Mouse (Mus musculus) left cerebral cortex, adult 9 months (tissue): ENCODE results near the gene Pigr.

Experiments used
- DNase-seq, 2 experiments: peaks; one replicate each; pipeline ENCODE4 v3.0.0; 2022; ENCODE audit warnings: low spot score in 2 of 2

The Pigr gene

DNA sequence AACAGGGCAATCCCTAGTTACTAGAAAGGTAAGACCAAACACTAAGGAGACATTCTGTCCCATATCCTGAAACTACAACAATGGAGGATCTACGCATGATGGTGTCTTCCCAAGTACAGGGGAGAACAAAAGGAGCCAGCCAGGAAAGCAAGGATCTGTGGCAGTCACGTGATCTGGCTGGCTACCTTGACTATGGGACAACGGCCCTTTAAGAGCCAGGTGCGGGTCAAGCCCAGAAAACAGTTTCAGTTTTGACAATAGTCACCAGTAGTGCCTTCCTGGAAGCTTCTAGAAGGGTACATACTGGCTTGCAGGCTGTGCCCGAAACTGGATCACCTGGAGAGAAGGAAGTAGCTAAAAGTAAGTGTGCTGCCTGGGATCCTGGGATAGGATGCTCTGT, at the start of gene Pigr:
Pigr (plus strand) TSS at position 237 of the 400 bp plus-strand sequence.
- DNase-seq, result no peak

DNA sequence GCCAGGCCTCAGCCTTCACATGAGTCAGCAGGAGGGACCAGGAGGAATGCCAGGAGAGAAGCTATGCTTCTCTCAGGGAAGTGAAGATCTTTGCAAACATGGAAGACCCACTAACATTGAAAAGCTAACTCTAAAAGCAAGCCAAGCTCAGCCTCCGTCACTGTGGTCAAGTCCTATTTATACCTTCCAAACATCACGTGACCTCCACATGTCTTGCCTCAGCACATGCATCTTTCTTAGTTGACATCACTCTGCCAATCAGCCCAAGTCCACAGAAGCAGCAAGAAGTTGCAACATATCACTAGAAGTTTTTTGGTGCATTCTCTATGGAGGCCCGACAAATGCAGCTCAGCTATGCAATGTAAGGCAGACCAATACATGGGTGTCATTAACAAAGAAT, 46.6 kb upstream of the Pigr start:
- no peak for DNase-seq

DNA sequence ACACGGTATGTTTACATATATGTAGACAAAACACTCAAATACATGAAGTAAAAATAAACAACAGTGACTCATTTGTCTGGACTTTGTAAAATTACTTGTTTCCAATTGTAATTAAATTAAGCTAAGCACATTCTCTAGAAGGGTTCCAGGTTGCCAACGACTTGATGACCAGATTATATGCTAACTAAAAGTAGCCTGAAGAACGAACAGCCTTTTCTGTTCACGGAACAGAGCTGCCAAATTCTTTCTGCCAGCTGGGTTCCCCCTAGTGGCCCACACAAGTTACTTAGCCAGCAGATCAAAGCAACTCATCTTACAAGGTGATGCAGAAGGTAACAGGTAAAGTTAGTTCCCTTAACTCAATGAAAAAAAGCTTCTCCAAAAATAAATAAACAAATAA, 42.4 kb upstream of the Pigr start:
- peak in 1 of 2 experiments; percentile 24 for DNase-seq

DNA sequence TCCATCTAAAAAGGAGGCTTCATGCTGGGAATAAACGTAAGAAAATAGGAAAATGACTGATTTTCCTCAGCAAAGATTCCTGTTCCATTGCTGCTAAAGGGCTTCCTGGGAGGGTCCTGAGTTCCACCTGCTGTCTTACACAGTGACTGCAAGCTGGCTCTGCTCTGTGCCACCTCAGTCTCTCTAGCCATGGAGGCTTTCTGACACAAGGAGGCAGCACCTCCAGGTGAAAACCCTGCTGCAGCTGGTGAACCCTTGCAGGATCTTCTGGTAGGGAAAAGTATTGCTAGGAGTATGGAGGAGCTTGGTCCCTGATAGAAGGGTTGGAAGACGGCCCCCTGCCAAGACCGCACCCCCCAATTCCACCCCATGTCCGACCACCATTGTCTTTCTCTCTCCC, 39.5 kb upstream of the Pigr start:
- DNase-seq, result no peak

DNA sequence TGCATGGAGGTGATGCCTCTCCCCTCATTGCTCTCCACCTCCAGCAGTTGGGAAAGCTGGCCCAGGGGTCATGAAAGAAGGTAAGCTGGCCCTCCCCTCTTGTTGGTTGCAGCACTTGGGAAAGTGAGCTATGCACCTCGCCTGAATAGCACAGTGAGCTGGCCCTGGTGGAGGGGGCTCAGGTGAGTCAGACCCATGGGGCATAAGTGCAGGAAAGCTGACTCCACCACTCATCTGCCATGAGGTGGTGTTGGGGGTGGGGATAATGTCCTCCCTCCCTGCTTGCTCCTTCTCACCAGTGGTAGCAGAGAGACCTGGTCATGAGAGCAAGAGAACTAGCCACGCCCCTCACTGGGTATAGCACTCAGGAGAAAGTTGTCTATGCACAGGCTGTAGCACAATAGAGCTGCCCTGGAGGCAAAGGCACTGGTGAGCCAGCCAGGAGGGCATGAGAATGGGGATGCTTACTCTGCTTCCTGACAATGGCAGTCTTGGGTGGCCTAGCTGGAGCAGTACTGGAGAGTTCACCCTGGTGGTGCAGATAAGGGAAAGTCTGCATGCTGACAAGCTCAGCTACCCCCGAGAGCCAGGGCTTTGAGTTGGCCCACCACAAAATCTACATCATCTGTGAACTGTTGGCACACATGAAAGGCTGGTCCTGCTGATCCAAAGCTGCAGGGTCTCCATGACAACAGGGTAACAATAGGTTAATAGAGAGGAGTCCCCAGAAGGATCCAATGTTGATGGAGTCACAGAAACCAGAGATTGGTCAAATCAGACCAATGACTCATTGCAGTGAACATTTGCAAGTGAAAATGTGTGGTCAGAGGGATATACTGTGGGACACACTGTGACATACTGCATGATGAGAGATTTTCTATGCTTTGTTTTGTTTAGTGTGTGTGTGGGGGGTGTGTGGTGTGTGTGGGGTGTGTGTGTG, 36.7 kb upstream of the Pigr start:
- DNase-seq, result no peak

DNA sequence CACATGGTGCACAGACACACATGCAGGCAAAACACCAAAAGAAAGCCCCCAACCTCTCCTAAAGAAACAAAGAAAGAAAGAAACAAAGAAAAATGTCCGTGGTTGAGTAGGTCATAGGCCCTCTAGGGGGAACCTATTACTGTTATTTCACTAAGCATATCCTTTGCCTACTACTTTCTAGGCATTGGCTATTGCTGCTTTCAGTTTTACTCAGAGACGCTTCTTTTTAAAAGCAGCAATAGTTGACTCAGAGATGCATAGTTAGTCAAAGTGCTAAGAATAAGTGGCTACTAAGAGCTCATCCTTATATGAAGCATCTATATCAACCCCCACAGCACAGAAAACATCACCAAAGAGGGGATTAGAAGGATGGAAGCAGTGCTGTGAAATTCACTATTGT, 31.2 kb upstream of the Pigr start:
- no peak for DNase-seq

DNA sequence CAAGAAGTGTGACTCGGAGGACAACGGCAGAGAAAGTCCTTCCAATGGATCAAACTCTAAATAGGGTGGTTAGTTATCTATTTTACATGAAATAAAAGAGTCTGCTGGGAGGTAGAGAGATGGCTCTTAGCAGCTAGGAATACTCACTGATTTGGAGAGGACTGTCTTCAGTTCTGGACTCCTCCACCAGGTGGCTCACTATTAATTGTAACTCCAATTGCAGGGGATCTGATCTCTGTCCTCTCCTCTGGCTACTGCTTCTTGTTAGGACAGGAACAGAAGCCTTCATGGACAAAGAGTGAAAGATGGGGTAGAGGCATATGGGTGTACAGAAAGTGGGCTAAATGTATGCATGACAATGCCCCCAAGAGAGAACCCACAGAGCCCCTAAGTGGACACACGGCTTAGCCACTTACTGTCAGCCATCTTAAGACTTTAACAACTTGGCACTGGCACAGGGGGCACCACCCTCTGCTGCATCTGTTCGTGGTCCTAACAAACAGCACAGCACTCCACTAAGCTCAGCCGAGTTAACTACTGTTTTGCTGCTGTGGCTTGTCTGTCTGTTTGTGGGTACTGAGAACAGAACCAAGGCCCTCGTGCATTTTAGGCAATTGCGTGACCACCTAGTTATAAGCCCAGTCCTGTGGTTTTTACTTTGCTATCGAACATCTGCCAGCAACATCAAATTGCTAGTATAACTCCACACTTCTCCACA, 29.4 kb upstream of the Pigr start:
- peak in 1 of 2 experiments; percentile 59 for DNase-seq

DNA sequence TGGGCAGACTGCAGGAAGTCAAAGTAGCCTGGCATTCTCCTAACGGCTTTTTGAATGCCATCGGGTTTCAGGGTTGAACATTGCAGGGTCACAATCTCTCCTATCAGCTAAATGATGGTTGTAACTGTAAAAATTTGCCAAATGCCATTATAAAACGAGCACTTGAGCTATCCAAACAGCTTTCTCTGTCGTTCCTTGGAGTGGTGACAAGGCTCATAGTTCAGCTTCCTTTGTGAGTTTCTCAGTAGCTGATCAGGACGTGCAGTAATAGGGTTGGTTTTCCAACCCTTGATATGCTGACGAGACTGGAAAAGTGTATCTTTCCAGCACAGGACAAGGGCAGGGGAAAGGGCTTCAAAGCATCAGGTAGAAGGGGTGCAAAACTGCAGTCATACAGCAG, 28.4 kb upstream of the Pigr start:
- no peak for DNase-seq

DNA sequence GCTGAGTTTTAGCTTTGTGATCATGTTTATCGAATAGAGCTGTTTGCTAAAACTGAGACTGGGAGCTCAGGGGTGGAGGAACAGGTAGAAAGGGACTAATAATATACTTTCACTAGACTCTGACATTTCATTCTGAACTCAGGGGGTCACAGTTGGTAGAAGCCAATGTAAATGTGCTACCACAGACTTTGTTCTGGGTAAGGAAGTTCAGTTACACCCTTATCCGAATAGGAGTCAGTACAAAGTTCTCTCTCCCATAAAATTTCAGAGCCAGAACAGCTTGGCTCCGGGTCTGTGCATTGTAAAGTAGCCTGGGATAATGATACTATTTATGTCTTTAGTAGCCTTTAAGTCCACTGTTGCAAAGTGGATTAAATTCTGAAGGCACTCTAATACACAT, 27.9 kb upstream of the Pigr start:
- no peak for DNase-seq

DNA sequence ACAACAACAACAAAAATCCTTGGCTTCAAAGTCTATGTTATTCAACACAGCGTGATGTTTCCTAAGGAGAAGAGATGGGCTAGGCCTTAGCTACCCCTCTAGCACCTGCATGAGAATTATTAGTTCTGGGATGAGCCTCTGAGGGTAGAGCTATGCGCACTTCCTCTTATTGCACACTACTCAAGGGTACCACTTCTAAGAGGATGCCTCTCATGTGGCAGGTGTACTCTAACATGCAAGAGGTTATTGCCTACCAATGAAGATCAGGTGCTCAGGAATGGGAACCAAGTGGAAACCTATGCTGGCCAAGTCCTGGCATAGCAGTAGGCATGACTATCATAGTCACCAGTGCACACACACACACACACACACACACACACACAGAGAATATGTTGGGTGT, 27.1 kb upstream of the Pigr start:
- no peak for DNase-seq

DNA sequence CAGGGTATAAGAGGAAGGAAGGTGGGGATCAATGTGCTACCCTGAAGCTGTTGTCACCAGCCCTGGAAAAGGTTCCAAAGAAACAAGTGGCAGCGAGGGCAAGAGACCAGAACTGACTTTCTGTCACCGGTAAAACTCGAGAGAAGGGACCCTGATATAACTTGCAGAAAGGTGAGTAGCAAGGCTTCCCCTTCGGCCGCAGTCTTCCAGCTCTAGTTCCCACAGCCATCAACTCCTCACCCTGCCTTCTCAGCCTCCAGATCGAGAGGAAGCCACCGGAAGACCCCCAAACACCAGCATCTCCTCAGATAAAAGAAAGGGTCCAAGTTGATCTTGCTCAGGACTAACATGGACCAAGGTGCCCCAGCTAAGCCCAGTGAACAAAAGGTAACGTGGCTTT, 25.9 kb upstream of the Pigr start, which contains the start of gene Fcamr:
Fcamr (plus strand) TSS at position 301 of the 400 bp plus-strand sequence.
- no peak for DNase-seq

DNA sequence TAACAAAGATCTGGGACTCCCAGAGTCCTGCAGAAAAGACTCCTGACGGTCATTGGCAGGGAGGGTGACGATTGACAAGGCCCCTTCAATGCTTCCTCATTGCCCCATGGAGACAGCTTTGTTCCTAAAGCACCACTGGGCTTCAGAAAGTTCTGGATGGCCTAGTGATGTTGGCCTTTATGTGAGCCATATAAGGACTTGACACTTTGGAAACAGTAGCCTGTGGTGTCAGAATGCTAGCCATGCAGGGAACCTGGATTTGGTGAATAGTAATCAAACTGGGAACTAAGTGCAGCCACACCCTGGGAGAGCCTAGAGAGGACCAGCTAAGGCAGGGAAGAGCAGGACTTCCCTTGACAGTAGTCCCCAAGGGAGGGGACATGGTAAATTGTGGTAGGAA, 25.0 kb upstream of the Pigr start:
- no peak for DNase-seq

DNA sequence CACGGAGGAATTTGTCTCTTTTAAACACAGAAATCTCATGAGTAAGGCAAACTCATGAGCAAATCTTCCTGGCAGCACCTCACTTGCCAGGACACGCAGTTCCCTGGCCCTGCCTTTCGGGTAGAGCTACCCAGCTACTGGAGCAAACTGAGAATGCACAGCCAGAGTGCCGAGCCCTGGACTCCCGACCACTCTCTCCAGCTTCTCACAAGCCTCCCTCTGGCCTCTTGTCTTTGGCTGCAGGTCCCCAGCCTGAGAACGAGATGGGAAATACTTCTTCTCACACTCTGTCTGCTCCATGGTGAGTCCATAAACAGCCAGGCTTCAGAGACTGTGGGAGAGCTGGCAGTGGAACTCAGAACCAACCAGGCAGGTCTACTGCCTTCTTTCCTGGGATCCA, 23.5 kb upstream of the Pigr start:
- DNase-seq, result no peak

DNA sequence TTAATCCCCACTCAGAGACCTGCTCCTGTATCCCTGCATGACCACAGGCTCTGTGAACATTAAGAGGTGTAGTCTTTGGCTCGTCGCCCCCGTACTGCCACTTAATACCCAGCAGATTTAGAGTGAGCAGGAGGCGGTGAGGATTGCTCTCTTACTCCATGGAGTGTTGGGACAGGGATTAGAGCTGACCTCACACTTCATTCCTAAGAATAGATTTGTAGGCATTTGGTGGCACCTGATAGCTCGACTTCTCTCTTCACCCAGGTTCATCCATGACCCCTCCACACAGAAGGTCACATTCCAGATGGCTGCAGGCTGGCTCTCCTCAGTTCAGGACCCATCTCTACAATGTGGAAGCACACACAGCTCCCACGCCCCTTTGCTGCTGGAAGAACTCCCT, 22.2 kb upstream of the Pigr start:
- DNase-seq, result no peak

DNA sequence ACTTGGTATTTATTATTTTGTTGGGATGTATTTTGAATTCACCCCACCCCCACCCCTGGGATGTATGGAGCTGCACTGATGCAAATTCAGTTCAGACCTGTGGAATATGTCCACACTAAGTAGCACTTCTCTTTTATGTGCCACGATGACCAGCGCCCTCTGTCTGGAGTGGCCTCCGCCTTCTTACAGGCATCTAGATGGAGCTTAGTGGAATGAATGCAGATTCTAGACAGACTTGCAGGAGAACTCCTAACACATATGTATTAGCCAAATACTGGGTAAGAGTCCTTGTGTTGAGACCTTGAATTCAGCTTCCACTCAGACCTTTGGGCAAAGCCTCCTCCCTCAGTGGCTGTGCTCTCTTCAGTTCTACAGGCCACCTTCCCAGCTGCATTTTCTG, 15.6 kb upstream of the Pigr start:
- no peak for DNase-seq

DNA sequence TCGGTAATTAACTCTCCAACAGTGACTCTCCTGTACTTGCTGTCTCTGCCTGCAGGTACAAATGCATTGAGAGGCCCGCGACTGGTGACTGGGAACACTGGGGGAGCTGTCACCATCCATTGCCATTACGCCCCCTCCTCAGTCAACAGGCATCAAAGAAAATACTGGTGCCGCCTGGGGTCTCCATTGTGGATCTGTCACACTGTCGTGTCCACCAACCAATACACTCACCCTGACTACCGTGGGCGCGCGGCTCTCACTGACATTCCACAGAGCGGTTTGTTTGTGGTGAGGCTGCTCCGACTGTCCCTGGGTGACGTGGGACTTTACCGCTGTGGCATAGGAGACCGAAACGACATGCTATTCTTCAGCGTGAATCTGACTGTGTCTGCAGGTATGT, 15.2 kb upstream of the Pigr start:
- DNase-seq, result no peak

DNA sequence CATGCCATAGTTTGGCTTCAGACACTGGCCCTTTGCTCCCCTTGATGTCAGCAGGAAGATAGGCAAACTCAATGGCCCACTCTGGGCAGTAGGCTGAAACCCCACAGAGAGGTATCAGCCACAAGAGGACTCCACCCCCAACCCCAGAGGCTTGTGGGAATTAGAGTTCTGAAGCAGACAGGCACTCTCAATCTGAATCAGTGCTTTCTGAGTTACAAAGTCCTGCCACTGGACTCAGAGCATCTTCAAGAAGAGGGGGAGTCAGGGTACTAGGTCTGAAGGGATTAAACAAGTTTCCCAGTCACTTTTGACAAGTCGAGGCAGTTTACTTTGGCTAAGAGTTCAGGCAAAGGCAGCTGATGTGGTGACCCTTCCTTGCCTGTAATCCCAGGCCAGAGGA, 6.7 kb upstream of the Pigr start:
- no peak for DNase-seq

DNA sequence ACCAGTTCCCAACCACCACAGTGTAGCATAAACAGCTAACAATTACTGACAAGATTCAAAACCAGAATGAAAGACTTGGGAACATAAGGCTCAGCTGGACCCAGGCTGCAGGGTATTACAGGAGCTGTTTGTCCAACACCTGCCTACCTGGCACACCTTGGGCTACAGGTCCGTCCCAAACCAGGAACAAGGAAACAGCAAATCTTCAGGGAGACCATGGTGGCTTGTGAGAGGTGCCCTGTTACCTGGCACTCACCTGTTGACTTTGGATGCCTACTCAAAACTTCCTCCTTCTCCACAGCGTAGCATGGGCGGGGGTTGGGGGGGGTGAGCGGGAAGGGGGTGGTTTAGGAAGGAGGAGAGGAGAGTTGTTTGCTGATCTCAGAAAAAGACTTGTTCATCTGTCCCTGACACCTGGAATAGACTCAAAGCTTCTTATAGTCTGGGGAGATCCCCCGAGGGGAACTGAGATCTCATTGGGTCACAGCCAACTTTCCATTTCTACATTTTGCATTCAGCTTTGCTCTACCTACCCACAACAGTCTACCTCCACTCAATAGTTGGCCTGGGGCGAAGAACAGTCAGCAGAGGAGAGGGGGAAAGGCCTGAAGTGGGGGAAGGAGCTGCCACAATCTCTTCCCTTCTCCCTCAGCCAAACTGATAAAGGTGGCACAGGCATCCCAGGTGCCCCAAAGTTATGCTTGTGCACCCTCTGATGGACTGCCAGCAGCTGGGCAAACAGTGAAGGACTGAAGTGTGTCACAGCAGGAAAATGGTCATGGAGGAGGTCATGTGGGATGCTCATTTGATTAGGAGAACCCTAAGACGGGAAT, 6.0 kb upstream of the Pigr start:
- no peak for DNase-seq

DNA sequence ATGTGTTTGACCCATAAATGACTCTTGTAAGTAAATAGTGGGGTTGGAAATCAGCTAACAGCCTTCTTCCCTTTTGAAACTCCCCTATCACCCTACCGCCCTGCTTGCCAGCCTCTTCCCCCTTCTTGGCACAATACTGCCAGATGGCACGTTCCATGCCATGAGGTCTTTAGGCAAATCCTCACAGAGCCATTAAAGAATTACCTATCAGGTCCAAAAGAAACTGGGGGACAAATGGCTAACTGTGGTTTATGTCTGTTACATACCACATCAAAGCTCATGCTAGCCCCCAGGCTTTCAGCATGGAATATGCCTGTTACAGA, 5.4 kb upstream of the Pigr start:
- no peak for DNase-seq

DNA sequence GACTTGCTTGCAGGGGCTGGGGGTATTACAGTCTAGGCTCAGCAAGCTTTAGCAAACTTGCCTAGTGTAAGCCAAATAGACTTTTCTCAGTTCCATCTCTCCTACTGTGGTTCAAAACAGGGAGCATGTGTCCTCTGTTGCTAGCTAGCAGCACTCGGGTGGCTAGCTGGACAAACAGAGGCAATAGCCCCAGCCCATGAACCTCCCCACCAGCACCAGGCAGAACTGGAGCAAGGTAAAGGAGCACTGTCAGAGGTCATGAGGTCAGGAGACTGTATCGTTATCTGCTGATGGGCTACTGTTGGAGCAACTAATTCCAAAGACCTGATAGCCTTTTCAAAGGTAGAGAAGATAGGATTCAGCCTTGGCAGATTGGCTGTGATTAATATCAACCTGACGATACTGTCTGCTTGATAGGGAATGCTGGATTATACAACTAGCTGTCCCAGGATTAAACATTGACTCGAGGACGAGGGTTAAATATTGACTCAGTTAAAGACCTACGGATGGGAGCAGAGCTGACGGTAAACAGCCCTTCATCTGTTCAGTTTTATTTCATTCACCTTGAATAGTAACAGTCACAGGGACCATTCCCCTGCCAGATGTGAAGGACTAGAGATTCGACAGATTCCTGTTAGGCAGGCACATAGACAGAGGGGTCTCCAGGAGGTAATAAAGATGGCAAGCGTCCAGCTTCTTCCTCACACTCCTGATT, 4.4 kb upstream of the Pigr start:
- no peak for DNase-seq

DNA sequence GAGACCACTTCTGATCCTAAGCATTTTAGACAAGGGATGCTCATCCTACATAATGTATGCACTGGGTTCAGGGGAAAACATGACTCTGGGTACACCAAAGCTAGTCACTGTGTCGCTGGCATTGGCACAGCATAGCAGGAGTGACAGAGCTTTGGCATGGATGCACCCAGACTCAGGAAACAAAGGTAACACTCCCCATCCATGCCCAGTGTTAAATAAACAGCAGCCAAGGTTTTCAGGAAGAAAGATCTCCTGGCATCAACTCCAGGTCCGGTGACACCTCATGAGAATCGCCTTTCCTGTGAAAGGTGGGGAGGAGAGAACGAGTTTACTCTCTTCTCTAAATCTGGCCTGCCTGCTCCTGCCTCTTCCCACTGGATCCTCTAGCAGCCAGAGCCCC, 2.2 kb downstream of the Pigr start:
- no peak for DNase-seq
